ENCODE assay signal across 9 mouse cellular contexts in genomic region chr1:33720231-33720630, GRCm38 (mm10). TPM values are rescaled to one million over a fixed set of nuclear protein-coding genes. Genes with fewer than 3 reads are reported as not detected.
DNase-seq lines count a peak whose midpoint lies in the region; ATAC-seq and TF ChIP-seq lines count a peak whose summit lies in the region.
"Had no signal": no experiment of that assay in that cellular context is flagged by ENCODE, and none has a peak within 500 bp of the region (broad histone marks: within the 10 kb centered on the region; RNA-seq: fewer than 3 reads in every experiment).

No protein-coding gene starts in this region.

- H3K4me2 ChIP-seq in limb, embryonic 11.5 days (ENCODE audit: low read depth, severe bottlenecking): peak overlapping the region; percentile 52
- H3K4me2 ChIP-seq in stomach, embryonic 15.5 days: peak overlapping the region; percentile 59

- peak; percentile 48 for ATAC-seq in limb, embryonic 11.5 days (ENCODE audit: insufficient number of reproducible peaks, low FRiP score, low TSS enrichment, low read depth)
- peak; percentile 39; the same call in 1 of the 2 replicates for ATAC-seq in stomach, embryonic 15.5 days (ENCODE audit: insufficient read depth, low FRiP score, low read depth)

- H3K4me1 ChIP-seq in heart, adult 2 months (ENCODE audit: control insufficient read depth, insufficient read depth, low read length): no peaks in the 10 kb centered on the region
- H3K4me1 ChIP-seq in limb, embryonic 11.5 days (ENCODE audit: control insufficient read depth, insufficient read depth, low read length): peaks cover 5% of the 10 kb centered on the region
- H3K4me1 ChIP-seq in stomach, embryonic 15.5 days: 0 out of 2 replicates have a peak, but pooled peaks cover 4% of the 10 kb centered on the region

- TF ChIP-seq POLR2A in heart, adult 2 months (IDR thresholded peaks at IDR 0.05; ENCODE audit: insufficient read depth, low read depth, low read length): no peak

- no peaks in the 10 kb centered on the region for H3K79me2 ChIP-seq in heart, adult 2 months (replicated peaks; ENCODE audit: control insufficient read depth, insufficient read depth, low read length)

- H3K36me3 ChIP-seq in heart, adult 2 months (ENCODE audit: control insufficient read depth, insufficient read depth, low read length): no peaks in the 10 kb centered on the region
- no peaks in the 10 kb centered on the region; the same call in 1 of the 2 replicates for H3K36me3 ChIP-seq in limb, embryonic 11.5 days (ENCODE audit: control insufficient read depth, insufficient read depth, low read length)
- H3K36me3 ChIP-seq in stomach, embryonic 15.5 days: peaks cover 29% of the 10 kb centered on the region
- H3K36me3 ChIP-seq: G1E had no signal

- no peaks in the 10 kb centered on the region for H3K9me3 ChIP-seq in limb, embryonic 11.5 days (ENCODE audit: control insufficient read depth, low read length)
- no peaks in the 10 kb centered on the region for H3K9me3 ChIP-seq in stomach, embryonic 15.5 days

- no peaks in the 10 kb centered on the region for H3K27me3 ChIP-seq in heart, adult 2 months (ENCODE audit: control insufficient read depth, insufficient read depth, low read length)
- H3K27me3 ChIP-seq in limb, embryonic 11.5 days (ENCODE audit: control insufficient read depth, insufficient read depth, low read length): no peaks in the 10 kb centered on the region
- H3K27me3 ChIP-seq in stomach, embryonic 15.5 days (replicated peaks): no peaks in the 10 kb centered on the region

- H3K9ac ChIP-seq in heart, adult 2 months (ENCODE audit: low read depth, low read length): peak overlapping the region; percentile 92
- H3K9ac ChIP-seq in limb, embryonic 11.5 days (ENCODE audit: low read length): peak overlapping the region; percentile 92
- H3K9ac ChIP-seq in stomach, embryonic 15.5 days: peak overlapping the region; percentile 73

- peak overlapping the region; percentile 79 for H3K4me3 ChIP-seq in heart, adult 2 months
- H3K4me3 ChIP-seq in limb, embryonic 11.5 days (ENCODE audit: low read depth, low read length): peak overlapping the region; percentile 68
- peak overlapping the region; percentile 87 for H3K4me3 ChIP-seq in stomach, embryonic 15.5 days (replicated peaks)

- TF ChIP-seq CTCF in heart, adult 2 months (IDR thresholded peaks at IDR 0.05): no peak

- no peak for TF ChIP-seq EP300 in heart, adult 2 months (IDR thresholded peaks at IDR 0.05; ENCODE audit: insufficient read depth, low read depth, low read length)

- peak overlapping the region; percentile 79 for H3K27ac ChIP-seq in heart, adult 2 months
- peak overlapping the region; percentile 84 for H3K27ac ChIP-seq in limb, embryonic 11.5 days (replicated peaks; ENCODE audit: low read depth, low read length)
- H3K27ac ChIP-seq in stomach, embryonic 15.5 days: peak overlapping the region; percentile 92

- intact Hi-C loops in heart, adult 2 months (cut with DNase I): no loop called here

- DNase-seq in heart, adult 2 months: no peak
- no peak for DNase-seq in heart, adult 9 months (ENCODE audit: low spot score in 2 of 2)
- DNase-seq in urinary bladder, postnatal 14 days (ENCODE audit: low spot score): peak; percentile 7
- DNase-seq in urinary bladder, adult 18-20 months (ENCODE audit: low spot score in 2 of 2): no peak
- DNase-seq in limb, embryonic 11.5 days (ENCODE audit: low spot score): no peak
- DNase-seq in retina, embryonic 14.5 days (ENCODE audit: low spot score): no peak
- no peak for DNase-seq in right cerebral cortex, adult 18-20 months

- 0% methylated on average over 35 of the region's 41 CpGs for WGBS in heart, adult 2 months
- 0% methylated on average over 38 of the region's 41 CpGs for WGBS in limb, embryonic 11.5 days
- WGBS in stomach, embryonic 15.5 days: under 1% methylated on average over 39 of the region's 41 CpGs

RNA-seq across cellular contexts. Expression of gene Rab23, which starts 0.5 kb away (rescaled TPM):
- total RNA-seq in heart, adult 2 months (2021): 10 to 100 TPM in 1 of 2 experiments, 1 to 10 TPM in 1; 8.1 to 10.6 TPM
- polyA plus RNA-seq in heart, adult 2 months (2012; rRNA removed): 5.3 and 8.2 TPM in 2 replicates
- 27.1 and 35.6 TPM in 2 replicates for polyA plus RNA-seq in limb, embryonic 11.5 days (2014; fragmentation: Nextera tagmentation; extraction: Ambion mirVana)
- polyA plus RNA-seq in stomach, embryonic 15.5 days (2015; fragmentation: Nextera tagmentation; extraction: Ambion mirVana): 24.1 and 26.8 TPM in 2 replicates
- polyA plus RNA-seq: G1E had no signal

RNA-seq across cellular contexts. Expression of gene Bag2, which starts 37.4 kb away (rescaled TPM):
- 10 to 100 TPM; 30.7 to 35.3 TPM for total RNA-seq in heart, adult 2 months (2021)
- polyA plus RNA-seq in heart, adult 2 months (2012; rRNA removed): 49.1 and 54.5 TPM in 2 replicates
- polyA plus RNA-seq in limb, embryonic 11.5 days (2014; fragmentation: Nextera tagmentation; extraction: Ambion mirVana): 58.3 and 59.5 TPM in 2 replicates
- polyA plus RNA-seq in stomach, embryonic 15.5 days (2015; fragmentation: Nextera tagmentation; extraction: Ambion mirVana): 64.5 and 71.5 TPM in 2 replicates

RNA-seq across cellular contexts. Expression of gene Prim2, which starts 50.6 kb away (rescaled TPM):
- total RNA-seq in heart, adult 2 months (2021): 1 to 10 TPM; 2.3 TPM
- polyA plus RNA-seq in heart, adult 2 months (2012; rRNA removed): 1.1 and 2.8 TPM in 2 replicates
- polyA plus RNA-seq in limb, embryonic 11.5 days (2014; fragmentation: Nextera tagmentation; extraction: Ambion mirVana): 50.5 and 52.2 TPM in 2 replicates
- 31.9 and 32.6 TPM in 2 replicates for polyA plus RNA-seq in stomach, embryonic 15.5 days (2015; fragmentation: Nextera tagmentation; extraction: Ambion mirVana)
